Mouse (Mus musculus): ENCODE results near the gene Npcd.
"Not testable (repeated sequence)": the region's sequence is repeated elsewhere in the genome, so short reads cannot be mapped to it uniquely, and the experiment has no call there.

Gene Npcd

DNA sequence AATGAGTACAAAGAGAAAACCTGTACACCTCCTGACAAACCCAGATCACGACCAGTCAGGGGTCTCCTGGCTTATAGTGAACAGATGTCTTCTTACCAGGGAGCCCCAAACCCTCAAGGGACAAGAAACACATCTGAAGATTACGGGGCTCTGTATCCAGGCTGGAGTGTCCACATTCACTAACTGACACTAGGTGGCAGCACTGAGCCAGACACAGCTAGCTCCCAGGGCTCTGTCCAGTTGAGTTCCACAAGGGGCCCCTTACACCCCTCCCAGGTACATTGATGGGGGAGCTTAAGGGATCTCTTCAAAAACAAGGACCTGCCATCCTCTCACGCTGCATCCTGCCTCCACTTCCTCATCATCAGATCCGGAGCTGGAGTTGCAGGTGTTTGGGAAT, 3.6 kb downstream of the Npcd start:
- DNase-seq (ENCODE audit: low spot score in 2 of 2), result peak; percentile 67 to 72

DNA sequence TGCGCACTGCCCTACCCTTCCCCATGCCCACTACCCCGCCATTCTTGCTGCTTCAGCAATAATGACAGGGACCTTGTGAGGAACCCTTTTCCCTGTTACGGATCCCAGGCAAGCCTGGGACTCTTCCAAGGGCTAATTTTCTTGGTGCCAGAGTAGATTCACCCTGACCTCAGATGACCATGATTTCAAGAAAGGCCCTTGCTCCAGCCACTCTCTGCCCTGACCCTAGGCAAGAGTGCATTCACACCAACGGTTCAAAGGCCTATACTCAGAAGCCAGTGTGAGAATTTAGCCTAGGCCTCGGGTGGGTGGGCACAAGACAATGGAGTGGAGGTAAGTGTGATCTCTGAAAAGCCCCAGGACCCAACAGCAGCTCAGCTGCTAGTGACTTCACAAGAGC, 4.6 kb downstream of the Npcd start:
- DNase-seq (ENCODE audit: low spot score in 2 of 2), result no peak

DNA sequence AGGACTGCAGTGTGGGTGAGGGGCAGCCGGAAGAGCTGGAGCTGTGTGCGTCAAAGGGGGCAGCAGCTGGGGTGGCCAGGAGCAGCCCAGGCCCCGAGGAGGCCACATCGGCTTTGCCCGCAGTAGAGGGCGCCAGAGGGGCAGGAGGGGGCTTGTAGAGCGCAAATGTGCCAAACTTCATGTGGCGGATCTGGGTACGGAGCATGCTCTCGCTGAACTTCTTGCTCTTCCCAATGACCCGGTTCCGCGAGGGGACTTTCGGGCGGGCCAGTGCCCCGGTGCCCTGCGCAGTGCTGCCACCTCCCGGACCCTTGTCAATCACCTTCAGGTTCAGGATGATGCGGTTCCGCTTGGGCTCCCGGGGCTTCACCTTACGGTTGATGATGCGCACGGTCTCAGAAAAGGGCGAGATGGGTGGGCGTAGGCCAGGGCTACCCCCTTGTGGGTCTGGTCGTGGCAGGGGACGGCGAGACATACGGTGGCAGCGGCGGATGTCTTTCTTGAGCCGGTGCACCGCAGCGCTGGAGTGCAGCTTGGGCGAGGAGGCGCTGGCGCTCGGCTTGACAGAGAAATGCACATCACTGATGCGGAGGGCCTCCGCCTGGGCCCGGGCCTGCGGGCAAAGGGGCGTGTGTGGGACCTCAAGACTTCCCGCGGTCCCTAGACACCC, 5.5 kb downstream of the Npcd start:
- DNase-seq (ENCODE audit: low spot score in 2 of 2), result peak in 1 of 2 experiments; percentile 21

DNA sequence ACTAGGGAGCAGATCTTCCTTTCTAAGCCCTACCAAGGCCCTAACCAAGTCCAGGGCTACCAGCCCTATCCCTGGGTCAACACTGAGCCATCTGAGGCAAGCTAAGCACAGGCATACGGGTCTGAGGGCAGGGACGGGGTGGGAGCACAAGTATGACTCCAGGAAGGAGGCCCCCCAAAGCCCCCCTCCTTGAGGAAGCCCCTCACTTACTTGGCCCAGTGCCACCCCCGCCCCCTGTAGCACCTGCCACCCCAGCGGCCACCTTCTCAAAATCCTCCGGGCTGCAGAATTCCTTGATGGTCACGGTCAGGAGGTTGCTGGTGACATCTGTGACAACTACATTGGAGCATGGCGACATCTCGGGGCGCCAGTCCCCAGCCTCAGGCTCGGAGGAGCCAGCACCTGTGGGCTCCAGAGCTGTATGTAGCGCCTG, 6.2 kb downstream of the Npcd start:
- DNase-seq (ENCODE audit: low spot score in 2 of 2), result no peak

DNA sequence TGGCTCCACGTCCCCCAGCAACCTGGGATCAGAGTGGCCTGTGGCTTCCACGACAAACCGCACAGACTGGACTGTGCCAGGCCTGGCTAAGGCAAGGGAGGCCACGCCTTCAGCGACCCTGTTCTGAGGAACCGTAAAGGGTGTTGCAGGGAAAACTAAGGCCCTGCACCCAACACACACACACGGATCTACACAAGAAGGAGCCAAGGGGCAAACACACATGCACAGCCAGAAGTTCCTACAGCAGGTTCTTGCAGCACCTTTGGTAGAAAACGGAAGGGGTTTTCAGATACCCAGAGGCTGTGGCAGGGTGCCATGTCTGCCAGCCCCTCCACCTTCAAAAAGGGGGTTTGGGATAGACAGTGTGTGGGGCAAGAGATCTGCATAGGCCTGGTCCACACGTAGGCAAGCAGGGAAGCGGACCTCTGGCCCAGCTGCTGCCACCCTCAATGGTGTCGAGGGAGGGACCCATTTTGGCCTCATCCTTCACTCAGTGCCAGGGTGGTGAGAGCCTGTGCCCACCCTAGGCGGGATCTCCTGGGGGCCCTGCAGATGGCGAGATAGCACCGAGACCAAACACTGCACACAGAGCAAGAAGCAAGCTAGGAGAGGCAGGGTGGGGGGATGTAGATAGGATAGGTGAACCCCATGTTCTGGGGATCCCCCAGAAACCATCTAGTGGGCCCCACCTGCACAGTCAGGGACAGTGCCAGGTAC, 6.8 kb downstream of the Npcd start:
- no peak for DNase-seq (ENCODE audit: low spot score in 2 of 2)

DNA sequence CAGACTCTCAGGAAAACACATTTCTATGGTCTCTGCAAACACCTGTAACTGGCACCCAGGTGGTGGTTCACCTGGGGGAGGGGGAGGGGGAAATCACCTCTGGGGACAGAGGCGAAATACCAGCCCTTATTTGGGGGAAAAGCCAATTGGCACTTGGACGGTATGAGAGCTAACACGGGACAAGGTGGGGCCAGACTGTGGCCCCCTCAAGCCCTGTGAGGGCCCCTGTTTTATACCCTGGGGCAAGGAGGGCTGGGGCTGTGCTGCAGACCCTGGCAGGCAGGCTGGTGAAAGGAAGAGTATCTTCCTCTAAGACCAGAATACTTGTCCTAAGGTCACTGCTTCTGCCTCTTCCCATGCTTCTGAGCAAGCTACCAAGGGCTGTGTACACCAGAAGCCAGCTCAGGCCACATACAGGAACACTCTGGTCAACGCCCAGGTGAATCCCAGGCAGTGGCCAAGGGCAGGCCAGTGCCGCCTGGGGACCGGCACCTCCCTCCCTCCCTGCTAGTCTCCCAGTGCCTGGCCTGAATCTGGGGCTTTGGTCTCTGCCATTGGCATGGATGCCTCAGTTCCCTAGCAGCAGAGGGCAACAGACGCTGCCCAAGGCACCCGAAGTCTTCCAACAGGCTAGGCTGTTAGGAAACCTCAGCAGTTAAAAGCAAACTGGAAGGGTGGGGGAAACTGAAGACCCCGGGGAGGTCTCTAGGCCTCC, 7.7 kb downstream of the Npcd start:
- DNase-seq (ENCODE audit: low spot score in 2 of 2), result no peak

DNA sequence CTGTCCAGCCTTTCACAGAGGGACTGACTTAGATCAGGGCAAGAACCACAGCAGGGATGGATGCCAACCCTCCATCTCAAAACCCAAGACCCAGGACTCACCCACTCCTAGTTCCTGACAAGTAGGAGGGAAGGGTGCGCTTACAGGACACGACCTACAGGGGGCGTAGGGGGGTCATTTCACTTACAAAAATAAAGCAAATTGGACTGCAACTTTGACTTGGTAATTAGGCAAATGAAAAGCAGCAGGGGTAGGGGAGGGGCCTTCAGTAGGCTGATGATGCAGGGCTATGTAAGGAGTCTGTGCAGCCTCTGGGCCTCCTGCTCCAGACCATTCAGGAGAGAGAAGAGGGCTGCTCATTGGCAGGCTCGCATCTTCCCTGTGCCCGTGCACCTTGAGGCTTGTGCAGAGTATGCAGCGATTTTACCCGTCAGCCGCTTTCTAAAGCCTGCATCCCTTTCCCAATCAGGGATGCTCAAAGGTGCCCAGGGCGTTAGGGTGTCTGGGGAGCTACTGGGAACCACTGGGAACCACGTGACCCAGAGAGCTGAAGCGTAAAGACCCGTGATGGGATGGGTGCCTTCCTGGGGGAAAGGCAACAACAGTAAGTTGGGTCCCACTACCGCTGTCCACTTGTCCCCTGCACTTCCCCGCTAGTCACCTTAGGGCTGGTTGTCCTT, 8.8 kb downstream of the Npcd start:
- no peak for DNase-seq (ENCODE audit: low spot score in 2 of 2)

DNA sequence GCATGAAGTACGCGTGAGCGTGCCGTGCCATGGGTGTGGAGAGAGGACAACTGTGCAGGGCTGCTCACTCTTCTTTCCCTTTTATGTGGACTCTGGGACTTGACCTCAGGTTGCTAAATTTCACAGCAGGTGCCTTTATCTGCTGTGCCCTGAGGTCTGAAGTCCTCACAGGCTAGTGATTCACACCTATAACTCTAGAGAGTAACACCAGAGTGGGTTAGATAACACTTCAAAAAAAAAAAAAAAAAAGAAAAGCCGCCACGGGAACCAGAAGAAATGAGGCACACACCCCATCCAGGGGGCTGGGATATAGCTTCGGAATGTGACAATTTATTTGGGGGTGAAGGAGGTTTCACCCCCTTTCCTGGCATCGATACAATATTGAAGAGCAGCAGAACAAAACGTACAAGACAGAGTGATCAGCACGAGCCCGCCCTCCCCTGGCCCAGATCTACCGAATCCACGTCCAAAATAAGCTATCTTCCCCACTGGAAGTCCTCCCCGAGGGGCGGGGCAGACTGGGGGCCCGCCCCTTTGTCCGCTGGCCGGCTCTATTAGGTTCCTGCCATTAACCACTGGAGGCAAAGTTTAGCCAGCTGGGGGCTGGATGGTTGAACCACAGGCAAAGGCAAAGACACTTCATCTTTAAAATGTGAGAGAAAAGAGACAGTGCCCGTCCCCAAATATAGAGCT, 10.3 kb downstream of the Npcd start:
- DNase-seq (ENCODE audit: low spot score in 2 of 2), result no peak

DNA sequence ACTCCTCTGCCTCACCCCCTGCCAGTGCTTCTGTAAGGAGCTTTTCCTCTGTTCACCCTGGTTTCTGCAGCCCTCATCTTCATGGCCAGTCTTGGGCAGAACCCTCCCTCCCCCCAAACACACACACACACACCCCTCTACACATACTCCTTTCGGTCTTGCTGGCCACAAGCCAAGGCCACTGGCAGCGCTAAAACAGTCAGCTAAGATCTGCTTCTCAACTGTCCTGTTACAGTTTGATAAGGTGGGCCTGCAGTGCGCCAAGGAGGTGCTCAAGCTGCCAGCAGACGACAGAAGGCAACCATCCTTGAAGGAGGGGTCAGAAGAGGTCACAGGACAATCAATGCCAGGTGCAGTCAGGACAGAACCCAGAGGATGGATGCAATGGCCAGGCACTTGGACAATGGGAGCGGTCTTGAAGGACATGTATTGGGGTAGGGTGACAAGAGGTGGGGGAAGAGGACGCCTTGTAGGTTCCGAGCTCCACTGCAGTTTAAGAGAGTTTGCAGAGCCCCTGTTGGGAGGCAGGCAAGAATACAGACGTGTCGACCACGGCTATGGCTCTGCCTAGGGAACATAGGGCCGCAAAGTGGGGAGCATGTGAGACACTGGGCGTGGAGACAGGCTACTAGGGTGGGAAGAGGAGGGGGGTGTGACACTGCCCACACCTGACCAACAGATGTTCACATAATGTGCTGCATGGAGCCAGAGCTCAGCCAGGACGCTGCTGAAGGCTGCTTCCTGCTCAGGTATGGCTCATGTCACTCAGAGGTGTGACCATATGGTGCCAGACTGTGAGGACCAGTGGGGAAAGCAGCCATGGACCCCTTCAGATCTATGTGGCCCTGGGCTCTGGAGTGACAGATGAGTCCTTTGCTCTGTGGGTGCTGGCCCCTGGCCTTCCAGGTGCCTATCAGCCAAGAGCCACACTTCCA, 11.5 kb downstream of the Npcd start:
- DNase-seq (ENCODE audit: low spot score in 2 of 2), result no peak

DNA sequence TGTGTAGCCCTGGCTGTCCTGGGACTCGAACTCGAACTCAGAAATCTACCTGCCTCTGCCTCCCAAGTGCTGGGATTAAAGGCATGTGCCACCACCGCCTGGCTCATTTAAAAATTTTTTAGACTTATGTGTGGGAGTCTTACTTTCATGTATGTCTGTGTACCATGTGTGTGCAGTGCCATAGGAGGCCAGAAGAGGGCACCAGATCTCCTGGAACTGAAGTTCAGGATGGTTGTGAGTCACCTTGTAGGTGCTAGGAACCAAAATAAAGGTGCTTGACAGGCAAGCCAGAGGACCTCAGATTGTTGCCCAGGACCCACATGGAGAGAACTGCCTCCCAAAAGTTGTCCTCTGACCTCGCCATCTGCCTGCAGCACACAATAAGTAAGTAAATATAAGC, 15.7 kb downstream of the Npcd start:
- no peak for DNase-seq (ENCODE audit: low spot score in 2 of 2)

DNA sequence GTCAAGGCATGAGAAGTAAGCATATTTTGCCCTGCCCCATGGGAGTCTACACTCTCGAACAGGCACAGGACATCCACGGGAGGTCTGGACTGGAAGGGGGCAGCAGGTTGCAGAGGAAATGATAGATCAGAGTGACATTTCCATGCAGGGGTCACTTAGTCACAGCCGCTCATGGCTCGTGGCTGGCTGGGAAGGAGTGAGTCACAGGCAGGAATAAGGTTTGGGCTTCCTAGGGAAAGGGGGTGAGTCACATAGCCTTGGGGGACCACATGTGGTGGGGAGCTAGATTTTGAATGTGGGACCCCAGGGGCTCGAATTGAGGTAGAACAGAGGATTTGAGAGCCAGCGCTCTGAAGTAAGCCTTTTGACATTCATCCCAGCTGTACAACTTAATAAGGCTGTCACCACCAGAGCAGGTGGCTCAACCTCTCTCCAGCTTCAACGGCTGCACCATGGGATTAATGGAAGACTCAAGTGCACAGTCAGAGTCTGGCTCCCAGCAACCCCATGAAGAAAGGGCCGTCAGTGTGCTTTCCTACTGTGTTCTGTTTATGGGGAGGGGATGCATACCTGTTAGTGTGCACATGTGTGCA, 20.3 kb downstream of the Npcd start:
- DNase-seq (ENCODE audit: low spot score in 2 of 2), result no peak

DNA sequence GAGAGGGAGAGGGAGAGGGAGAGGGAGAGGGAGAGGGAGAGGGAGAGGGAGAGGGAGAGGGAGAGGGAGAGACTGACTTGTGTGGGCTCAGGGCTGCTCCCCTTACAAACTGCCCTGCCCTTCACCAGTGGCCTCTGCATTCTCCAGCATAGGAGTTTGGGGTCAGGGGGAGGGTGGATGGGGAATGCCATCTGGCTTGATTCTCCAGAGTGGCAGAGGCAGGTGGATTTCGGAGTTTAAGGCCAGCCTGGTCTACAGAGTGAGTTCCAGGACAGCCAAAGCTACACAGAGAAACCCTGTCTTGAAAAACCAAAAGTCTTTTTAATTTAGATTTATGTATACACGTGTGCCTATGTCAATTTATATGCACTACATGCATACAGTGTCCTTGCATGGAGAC, 21.2 kb downstream of the Npcd start:
- DNase-seq (ENCODE audit: low spot score in 2 of 2), result not testable (repeated sequence)

DNA sequence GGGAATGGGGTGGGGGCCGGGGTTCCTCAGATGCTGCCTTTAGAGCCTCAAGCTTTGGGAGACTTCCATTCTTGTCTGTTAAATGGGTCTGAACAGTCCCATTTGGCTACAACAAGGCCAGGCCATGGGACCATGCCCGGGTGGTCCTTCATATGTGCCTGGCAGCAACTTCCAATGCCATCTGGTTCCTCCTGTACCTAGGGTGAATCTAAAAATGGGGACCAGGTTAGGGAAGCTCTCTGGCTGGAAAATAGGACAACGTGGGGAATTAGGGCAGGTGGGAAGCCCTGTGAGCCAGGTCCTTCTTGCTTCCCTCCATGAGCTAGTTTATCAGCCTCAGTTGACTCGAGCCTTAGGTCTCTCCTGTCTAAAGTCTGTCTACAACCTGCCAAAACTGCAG, 23.0 kb downstream of the Npcd start:
- DNase-seq (ENCODE audit: low spot score in 2 of 2), result no peak

DNA sequence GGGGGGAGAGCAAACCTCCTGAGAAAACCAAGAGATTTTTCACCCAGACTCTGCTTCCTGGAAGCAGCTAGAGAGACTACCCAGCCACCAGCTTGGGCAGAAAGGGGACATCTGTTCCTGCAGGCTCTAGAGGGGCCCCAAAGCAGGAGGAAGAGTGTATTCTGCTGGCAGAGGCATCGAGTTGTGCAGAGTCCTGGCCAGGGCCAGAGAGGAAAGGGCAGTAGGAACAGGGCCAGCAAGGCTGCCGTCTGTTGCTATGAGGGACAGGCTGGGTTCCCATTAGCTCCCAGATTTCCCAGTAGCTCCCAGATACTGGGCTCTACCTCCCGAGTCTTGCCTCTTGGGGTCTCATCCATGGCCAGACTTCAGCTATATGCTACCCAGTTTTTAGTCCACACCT, 24.0 kb downstream of the Npcd start:
- no peak for DNase-seq (ENCODE audit: low spot score in 2 of 2)

DNA sequence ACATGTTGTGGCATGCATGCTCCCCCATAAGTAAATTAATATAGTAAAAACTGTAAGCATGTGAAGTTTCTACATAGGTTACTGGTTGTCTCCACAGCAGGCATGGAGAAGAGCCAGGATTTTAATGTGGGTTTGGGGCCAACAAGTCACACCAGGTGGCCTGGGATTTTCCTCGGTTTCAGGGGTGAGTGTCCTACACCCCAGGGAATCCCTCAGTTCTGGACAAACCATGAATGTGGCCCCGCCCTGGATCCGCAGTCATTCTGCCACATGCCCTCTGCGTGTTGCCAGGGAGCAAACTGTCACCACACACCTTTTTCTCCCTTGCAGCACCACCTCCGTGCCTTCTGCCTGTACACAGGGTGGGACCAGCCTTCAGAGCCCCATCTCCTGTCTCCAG, 25.4 kb downstream of the Npcd start:
- no peak for DNase-seq (ENCODE audit: low spot score in 2 of 2)

DNA sequence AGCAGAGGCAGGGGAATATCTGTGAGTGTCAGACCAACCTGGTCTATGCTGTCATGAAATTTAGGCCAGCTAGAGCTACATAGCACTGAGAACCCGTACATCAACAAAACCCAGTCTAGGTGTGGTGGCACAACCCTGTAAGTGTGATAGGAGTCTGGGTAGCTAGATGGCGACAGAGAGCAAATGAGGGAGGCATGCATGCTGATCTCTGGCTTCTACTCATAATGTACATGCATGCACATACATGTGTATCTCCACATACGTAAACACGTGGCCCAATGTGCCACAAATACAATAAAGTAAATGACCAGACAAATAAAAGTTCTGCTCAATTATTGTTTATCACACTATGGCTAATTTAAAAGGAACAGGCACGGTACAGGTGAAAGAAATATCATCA, 25.9 kb downstream of the Npcd start:
- DNase-seq (ENCODE audit: low spot score in 2 of 2), result no peak

DNA sequence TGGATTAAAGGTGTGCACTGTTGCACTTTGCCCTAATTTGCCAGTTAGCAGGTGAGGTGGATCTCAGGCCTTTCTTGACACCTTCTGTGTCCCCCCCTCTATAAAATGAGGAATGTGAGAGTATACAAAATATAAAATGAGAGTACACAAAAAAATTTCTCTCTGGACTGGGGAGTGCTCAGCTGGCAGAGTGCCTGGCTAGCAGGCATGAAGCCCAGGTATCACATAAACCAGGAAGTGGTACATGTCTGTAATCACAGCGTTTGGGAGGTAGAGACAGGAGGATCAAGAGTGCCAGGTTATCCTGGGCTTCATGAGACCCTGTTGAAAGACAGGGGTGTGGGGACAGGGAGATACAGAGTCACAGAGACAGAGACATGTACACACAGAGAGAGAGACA, 27.0 kb downstream of the Npcd start:
- DNase-seq (ENCODE audit: low spot score in 2 of 2), result no peak

DNA sequence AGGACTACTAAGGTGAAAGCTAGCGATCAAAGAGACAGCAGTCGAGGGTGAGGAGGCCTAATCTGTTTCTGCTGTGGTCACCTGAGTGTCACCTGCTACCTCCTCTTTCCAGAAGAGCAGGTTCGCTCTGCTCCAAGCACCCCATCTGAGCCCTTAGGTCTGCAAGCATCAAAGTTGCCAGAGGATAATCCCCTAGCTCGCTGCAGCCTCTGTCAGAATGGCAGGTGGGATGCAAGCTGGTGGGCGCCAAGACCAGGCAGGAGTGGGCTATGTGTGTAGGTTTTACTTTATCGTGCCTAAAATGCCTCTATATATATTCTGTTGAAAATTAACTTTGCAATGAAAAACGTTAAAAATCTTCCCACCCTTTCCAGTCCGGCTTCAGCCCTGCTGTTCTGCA, 28.8 kb downstream of the Npcd start:
- no peak for DNase-seq (ENCODE audit: low spot score in 2 of 2)

DNA sequence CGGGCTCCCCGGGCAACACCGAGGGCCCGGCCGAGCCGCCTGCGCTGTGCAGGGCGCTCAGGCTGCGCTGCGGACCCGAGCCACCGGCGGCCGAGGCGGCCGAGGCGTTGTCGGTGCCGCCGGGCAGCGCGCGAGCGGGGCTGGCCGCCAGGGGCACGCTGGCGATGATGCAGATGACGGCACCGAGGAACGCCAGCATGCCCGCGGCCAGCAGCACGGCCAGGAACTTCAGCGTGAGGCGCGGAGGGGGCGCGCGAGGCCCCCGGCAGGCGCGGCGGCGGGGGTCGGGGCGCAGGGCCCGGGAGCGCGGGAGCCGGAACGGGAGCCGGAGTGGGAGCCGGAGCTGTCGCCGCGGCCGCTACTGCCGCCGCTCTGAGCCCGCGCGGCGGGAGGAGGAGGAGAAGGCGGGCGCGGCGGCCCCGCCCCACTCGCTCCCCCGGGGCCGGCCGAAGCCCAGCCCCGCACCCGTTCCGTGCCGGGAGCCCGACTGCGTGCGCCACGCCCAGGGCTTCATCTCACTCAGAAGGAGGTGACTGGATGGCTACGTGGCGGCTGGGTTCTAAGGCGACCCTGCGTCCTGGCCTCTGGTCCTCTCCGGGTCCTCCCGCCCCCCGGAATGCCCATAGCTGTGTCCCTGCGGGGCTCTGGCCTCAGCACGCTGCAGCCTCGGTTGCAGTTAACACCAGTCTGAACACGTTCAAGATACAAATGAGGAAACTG, 29.5 kb downstream of the Npcd start, which contains the start of gene Nptxr:
Gene Nptxr, minus strand, starts transcription at position 415 of the 720 bp plus-strand sequence.
- peak in 1 of 2 experiments; percentile 31 for DNase-seq (ENCODE audit: low spot score in 2 of 2)
